Mouse (Mus musculus): ENCODE measurements around the gene Tex264.
A peak's percentile ranks its signal among the peaks of the same experiment; 100 is the strongest.
"Not testable (repeated sequence)": the region's sequence is repeated elsewhere in the genome, so short reads cannot be mapped to it uniquely, and the experiment has no call there.

Tex264 gene

DNA sequence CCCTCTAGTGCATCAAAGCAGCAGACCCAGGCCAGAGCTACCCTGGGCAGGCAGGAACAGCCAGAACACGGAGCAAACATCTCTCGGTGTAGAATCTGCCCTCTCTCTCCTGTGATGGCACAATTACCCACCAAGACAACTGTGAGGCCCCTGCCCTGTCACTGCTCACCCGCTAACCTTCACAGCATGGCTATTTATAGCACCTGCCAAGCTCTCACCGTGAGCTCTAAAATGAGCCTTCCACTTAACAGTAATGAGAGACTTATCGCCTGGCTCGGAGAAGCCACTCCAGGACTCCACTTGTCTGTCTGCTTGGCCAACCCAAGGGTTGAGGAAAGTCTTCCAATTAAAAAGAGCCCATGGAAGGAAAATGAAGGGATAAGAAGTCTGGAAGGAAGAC, 22.5 kb downstream of the Tex264 start:
- DNase-seq (ENCODE audit: low spot score), result no peak

DNA sequence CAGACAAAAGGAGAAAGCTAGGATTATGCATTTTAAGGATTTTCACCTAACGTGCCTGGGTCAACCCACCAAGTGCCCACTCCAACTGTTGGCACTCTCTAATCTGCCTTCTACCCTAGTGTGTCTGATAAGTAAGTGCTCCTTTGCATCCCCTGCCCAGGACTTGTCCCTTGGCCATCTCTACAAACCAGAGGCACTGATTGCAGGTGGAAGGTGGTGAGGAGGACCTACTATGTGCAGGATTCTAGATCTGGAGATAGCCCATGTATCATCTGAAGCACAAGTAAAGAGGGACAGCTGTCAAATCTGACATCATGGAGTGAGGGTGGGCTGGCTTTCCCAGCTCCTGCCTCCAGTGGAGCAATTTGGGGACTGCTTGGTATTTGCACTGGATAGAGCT, 25.8 kb downstream of the Tex264 start:
- no peak for DNase-seq (ENCODE audit: low spot score)

DNA sequence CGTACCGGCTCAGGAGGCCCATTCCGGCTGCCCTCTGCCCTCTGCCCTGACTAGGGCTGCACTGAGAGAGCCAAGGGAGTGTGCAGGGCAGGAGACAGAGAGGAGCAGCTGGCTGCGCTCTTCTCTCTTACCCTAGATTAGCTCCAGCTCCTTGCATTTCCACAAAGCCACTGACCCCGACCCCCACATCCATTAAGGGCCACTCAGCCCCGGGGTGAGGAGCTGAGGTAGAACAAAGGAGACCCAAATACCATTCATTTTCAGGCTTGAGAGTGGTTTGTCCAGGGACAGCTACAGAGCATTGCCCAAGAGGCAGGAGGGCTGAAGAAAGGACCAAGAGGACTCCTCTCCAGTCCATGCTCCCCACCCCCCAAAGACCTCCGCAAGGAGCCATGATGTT, 26.3 kb downstream of the Tex264 start:
- no peak for DNase-seq (ENCODE audit: low spot score)

DNA sequence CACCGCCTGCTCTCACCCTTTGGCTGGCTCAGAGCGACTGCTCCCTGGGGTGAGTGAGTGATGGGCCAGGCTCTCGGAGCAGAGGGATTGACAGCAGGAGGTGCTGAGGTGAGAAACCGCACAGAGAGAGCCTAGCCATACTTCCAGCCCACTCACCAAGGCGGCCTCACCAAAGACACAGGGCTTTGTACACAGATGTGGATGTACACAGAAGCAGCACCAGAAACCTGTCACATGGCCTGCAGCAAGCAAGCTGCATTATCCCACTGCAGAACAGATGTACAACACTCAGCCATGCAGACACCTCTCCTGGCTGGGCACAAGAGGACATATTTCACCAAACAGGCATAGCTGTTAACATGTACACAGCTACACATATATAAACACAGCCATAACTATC, 28.1 kb downstream of the Tex264 start:
- DNase-seq (ENCODE audit: low spot score), result no peak

DNA sequence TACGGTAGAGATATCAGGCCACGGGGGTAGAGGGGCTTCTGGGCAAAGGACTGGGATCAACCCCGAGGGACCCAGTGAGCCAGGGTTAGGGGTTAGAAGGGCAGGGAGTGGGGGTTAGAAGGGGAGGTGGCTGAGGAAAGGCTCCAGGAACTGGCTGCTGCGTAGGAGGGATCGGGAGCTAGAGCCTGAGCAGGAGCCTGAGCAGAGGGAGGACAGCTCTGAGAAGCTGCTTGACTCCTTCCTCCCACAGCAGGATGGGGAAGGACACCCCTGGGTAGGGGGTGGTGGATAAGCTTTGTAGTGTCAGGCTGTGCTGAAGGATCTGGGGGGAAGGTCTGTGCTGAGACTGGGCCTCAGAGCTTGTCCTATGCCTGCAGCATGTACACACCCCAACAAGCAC, 28.9 kb downstream of the Tex264 start:
- DNase-seq (ENCODE audit: low spot score), result no peak

DNA sequence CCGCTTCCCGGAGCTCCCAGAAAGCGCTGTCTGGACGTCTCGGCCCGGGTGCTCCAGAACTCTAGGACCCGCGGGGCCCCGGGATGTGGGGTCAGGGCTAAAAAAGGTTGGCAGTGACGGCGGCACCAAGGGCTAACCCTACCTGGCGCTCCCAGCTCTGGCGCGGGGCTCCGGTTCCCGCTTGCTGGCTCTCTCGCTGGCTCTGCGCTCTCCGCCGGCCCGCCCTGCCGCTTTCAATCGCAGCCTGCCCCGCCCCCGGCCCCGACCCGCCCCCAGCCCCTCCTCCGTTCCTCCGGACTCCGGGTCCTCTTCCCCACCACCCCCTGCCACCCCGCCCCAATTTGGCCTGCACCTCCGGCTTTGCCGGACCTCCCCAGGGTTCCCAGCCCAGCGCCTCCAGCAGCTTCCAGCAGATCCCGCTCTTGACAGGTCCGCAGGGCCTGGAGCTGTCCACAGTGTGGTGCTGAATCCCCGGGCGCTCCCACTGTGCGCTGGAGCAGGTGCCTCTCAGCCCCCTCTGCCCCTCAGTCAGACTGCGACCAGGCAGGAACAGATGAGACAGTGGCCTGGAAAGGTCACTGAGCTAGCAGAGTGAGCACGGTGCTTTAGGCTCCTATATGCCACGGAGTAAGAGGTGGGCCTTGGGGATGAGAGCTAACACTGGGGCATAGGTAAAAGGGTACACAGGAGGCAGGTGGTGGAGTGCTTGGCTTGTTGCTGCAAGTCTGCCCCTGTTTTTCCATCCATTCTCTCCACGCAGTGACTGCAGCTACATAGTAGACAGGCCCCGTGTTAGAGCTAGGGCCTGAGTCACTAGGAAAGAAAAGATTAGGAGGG, 29.6 kb downstream of the Tex264 start, which contains the start of gene Grm2:
Gene Grm2, minus strand, starts transcription at position 199 of the 837 bp plus-strand sequence.
- peak; percentile 31 for DNase-seq (ENCODE audit: low spot score)

DNA sequence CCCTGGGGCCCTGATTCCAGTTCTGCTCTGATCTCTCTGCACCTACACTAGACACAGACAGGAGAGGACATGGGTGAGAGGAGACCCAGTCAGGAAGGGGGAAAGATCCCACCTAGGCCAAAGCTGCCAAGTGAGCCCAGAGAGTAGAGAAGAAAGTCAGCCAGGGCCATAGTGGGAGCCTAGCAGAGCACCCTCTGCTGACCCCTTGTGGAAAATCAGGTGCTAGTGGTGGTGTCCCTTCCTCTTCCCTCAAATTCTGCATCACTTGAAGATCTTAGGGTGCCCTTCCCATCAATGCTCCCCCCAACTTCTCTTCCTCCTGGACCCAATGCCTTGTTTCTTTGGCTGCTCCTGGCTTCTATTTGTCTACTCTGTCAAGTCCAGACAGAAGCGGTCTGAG, 33.0 kb downstream of the Tex264 start:
- DNase-seq (ENCODE audit: low spot score), result no peak

DNA sequence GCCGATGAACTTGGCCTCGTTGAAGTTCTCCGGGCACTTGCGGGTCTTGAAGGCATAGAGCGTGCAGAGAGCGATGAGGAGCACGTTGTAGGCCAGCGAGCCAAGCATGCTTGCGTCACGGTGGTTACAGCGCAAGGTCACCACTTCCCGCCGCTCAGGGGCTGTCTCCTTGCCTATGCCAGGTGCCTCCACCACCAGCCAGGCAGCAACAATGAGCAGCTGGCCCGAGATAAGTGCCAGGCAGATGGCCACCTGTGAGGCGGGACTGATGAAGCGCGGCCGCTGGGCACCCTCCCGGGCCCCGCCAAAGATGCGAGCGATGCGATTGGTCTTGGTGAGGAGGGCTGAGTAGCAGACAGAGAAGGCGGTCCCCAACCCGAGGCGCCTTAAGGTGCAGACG, 38.5 kb downstream of the Tex264 start:
- DNase-seq (ENCODE audit: low spot score), result no peak

DNA sequence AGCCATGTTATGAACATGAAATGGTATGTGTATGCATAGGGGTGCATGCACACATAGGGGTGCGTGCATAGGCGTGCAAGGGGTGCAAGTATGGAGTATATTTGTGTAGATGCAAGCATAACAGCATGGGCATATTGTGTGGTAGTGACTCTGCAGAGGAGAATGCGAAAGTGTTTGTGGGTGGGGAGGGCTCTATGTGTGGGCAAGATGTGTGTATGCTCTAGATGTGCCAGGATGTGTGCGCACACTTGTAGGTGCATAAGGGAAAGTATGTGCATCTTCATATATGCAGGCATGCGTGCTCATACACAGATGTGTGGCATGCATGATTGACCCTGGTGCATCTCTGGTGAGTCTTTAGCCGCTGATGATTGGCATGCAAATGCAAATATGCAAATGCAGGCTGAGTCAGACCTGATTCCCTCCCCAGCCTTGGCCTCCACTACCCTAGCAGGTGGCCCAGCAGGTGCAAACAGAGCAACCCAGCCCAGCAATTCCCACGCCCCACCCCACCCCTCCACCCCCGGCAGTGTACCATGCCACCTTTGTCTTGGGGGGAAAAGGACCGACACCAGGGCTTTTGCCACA, 39.9 kb downstream of the Tex264 start:
- DNase-seq (ENCODE audit: low spot score), result no peak

DNA sequence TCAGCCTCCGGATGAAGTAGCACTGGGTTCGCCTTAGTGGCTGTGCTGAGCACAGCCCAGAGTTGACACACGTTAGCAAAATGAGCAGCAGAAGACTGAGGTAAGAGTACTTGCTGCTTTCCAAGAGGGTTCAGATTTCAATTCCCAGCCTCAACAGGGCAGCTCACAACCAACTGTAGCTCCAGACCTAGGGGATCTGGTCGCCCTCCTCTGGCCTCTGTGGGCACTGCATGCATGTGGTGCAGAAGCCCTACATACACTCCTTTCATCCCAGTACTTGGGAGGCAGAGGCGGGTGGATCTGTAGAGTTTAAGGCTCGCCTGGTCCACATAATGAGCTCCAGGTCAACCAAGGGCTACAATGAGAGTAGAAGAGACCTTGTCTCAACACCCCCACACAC, 41.9 kb downstream of the Tex264 start:
- no peak for DNase-seq (ENCODE audit: low spot score)

DNA sequence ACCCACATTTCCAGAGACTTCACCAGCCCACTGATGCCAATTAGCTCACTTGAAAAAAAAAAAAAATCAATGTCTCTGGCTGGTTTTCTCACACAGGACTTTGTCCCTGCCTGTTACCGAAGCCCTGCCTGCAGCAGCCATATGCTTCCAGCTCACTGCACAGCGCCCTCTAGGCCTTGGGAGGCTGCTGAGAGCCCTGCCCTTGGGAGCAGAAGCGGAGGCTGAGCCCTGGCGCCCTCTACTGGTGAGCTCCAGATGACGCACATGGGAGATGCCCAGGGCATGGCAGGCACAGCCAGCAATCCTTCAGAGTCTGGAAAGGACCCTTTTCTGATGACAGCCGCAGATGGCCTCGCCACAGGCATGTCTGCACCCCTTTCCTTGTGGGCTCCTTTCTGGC, 42.6 kb downstream of the Tex264 start:
- DNase-seq (ENCODE audit: low spot score), result peak; percentile 75

DNA sequence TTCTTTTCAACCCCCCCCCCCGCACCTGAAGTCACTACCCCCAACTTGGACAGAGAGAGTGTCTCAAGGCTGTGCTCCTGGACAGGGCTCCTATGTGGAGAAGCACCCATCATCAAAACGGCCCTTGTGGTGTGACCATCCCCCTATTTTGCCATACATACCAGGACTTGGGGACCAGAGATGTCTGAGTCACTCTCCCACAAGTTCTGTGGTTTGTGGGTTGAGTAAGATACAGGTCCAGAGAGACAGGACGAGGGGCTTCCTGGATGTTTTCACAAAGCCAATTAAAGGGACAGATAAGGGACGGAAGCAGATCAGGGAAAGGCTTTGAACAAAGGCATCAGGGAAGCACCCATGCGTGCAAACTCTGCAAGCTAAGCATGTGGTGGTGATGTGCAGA, 44.4 kb downstream of the Tex264 start:
- DNase-seq (ENCODE audit: low spot score), result no peak

DNA sequence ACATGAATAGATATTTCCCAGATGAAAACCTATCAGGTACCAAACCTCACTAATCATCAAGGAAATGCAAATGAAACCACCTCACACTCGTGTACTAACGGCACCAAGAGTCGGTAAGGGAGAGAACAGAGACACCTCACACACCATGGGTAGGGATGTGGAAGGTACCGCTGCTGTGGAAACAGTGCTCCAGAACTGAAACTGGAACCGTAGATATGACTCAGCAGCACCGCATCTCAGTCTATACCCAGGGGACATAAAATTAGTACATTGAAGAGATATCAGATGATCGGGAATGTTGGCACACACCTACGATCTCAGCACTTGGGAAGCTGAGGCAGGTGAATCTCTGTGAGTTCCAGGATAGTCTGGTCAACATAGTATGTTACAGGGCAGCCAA, 47.6 kb downstream of the Tex264 start:
- no peak for DNase-seq (ENCODE audit: low spot score)

DNA sequence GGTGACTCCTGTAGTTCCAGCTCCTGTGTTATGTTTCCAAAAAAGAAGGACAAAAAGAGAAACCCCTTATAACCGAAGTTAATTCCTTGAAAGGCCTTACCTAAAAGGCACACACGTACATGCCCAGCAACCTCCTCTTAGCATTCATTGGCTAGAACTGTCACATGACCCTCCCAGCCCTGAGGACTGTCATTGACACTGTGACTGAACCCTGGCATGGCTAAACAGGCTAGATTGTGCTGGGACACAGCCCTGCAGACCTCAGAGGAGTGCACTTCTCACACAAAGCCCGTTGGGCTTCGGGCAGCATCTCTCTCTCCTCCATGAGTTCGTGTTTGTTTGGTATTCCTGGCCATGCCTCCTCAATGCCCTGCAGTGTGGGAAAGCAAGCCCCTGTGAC, 53.5 kb downstream of the Tex264 start:
- no peak for DNase-seq (ENCODE audit: low spot score)

DNA sequence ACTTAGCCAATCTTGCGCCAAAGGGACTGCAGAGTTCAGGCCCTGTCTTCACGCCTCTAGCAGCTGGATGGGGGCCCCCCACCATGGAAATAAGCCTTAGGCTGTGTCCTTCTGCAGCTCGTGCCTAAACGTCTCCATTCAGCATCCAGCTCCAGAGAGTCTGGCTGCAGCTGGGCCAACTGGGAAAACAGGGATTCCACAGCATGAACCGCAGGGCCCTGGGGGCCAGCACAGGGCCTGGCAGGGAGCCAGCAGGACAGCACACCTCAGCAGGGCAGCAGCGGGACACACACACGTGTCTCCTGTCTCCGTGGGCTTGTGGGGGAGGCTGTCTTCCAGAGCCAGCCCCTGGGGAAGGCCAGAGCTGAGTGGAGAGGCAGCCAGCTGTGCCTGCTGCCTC, 57.9 kb downstream of the Tex264 start:
- not testable (repeated sequence) for DNase-seq (ENCODE audit: low spot score)

DNA sequence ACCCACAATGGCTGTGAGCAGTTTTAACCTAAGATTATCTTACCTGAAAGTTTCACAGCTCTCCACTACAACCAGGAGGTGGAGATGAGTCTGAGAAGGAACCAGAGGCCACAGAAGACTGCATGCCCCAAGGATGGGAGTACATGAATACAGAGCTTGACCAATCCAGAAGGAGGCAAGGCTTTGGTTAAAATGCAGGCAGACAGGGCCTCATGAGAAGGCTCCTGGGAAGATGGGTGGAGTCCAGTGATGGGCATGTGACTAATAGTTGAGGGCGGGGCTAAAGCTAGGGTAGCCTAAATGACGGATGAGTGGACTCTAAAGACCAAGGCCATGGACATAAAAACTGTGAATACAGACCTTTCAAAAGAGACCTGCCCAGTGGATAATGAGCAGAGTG, 59.4 kb downstream of the Tex264 start, which contains the start of gene Iqcf6:
Gene Iqcf6, plus strand, starts transcription at position 301 of the 400 bp plus-strand sequence.
- DNase-seq (ENCODE audit: low spot score), result no peak

DNA sequence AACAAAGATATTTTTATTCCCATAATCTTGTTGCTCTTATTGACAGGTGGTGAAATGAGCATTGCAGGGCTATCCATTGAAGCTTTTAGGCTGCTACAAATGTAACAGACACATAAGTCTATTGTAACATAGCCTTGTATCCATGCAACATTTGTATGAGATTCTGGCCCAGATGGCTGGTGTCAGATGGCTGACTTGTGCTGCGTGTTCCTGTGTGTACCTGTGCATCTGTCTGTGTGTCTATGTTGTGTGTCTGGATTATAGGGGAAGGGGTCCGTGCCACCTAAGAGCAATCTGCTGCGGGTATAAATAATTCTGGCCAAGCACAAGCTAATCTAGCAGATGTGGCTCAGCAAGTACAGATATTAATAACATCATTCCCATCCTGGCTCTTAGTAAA, 68.2 kb downstream of the Tex264 start:
- DNase-seq (ENCODE audit: low spot score), result no peak

DNA sequence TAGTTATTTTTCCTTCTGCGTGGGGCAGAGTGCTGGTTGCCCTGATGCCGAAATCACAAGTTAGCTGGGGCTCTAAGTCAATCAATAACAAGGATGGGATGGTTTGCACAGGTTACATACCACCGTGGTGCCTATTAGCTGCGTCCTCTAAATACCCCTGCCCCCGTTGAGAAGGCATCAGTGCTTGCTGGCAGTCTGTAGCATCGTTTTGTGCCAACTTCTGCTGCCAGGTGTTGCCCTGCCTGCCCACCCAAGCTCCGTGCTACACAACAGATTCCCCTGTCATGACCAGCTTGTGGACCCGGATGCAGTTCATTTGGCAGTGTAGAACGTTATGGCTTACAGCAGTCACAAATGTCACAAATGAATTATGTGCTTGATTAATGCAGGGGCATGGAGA, 69.4 kb downstream of the Tex264 start:
- no peak for DNase-seq (ENCODE audit: low spot score)

DNA sequence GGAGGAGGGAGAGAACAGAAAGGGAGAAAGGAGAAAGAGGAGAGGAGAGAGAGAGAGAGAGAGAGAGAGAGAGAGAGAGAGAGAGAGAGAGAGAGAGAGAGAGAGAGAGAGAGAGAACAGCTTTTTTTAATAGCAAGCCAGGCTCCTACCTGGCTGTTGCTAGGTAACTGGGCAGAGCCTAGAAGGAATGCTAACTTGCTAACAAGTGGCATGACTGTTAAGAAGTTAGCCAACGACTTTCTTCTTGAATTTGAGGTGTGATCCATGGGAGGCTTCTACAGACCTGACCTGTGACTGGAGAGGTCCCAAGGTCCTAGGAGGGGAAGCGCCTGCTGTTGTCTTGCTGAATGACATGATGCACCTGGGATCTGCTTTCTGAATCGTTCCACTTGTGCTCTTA, 71.1 kb downstream of the Tex264 start:
- no peak for DNase-seq (ENCODE audit: low spot score)

DNA sequence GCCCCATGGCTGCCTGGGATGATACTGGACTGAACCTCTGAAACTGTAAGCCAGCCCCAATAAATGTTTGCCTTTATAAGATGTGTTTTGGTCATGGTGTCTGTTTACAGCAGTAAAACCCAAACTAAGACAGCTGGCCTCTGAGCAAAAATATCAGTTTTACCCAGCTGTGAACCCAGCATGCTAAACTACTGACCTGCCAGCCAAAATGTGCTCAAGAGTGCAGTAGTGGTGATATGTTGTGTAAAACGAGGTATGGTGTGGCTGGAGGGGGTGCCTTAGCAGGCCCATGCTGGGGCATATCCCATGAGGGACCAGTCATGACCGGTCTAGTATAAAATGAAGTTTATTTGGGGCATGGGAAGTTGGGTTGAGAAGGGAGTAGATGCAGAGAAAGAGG, 71.8 kb downstream of the Tex264 start:
- DNase-seq (ENCODE audit: low spot score), result no peak

DNA sequence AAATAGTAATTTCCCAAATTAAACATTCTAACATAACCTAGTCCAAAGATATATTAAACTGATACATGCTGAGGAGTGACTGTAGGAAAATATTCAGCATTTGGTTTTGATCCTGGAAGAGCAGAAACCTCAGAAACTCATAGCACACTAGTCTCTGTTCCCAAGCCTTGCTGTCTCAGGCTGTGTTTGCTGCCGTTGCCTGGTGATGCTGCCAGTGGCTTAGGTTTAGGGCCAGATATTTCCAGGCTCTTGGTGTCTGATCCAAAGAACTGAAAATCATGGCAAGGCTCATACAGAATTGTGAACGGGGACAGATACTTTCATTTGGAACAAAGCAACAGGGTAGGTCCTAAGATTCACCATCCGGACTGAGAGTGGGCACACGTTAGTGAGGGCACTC, 75.0 kb downstream of the Tex264 start:
- no peak for DNase-seq (ENCODE audit: low spot score)
